Mouse (Mus musculus): ENCODE results near the gene Srm. TPM values are rescaled to one million over a fixed set of nuclear protein-coding genes. Genes with fewer than 3 reads are reported as not detected.

Gene Srm
- polyA plus RNA-seq, 1 experiment = 108 TPM

- DNase-seq (ENCODE audit: low read depth) = no peak
- no peak for TF ChIP-seq CTCF (IDR thresholded peaks at IDR 0.05; ENCODE audit: borderline replicate concordance, extremely low read depth, insufficient read depth, insufficient read length)
- no peak for TF ChIP-seq POLR2A (IDR thresholded peaks at IDR 0.05; ENCODE audit: borderline replicate concordance, extremely low read depth, insufficient read depth, insufficient read length, poor library complexity, severe bottlenecking)
These were observed 49.8 kb downstream of the Srm start for GRCm38 (mm10) chr4:148641121-148641520.

GRCm38 (mm10) chr4:148643291-148644156, 52.2 kb downstream of the Srm start, which contains the start of gene Gm572:
Gene Gm572, plus strand, starts transcription at chr4:148643317.
- TF ChIP-seq POLR2A (IDR thresholded peaks at IDR 0.05; ENCODE audit: borderline replicate concordance, extremely low read depth, insufficient read depth, insufficient read length, poor library complexity, severe bottlenecking) (no peak), CTCF (IDR thresholded peaks at IDR 0.05; ENCODE audit: borderline replicate concordance, extremely low read depth, insufficient read depth, insufficient read length) (no peak)
- DNase-seq (ENCODE audit: low read depth) = no peak

GRCm38 (mm10) chr4:148644157-148644511, 52.8 kb downstream of the Srm start:
- no peak for TF ChIP-seq POLR2A (IDR thresholded peaks at IDR 0.05; ENCODE audit: borderline replicate concordance, extremely low read depth, insufficient read depth, insufficient read length, poor library complexity, severe bottlenecking)
- peak; percentile 83 for TF ChIP-seq CTCF (IDR thresholded peaks at IDR 0.05; ENCODE audit: borderline replicate concordance, extremely low read depth, insufficient read depth, insufficient read length)
- DNase-seq (ENCODE audit: low read depth) = peak; percentile 65

Other genes starting within 250 kb of the Srm start
- gene Ubiad1, start 146.7 kb upstream of the Srm start, polyA plus RNA-seq (2012; rRNA removed) = 15.8 and 16.7 TPM in 2 replicates
- 27.0 and 41.1 TPM in 2 replicates for gene Mtor, start 142.9 kb upstream of the Srm start, polyA plus RNA-seq (2012; rRNA removed)
- gene Angptl7, start 91.0 kb upstream of the Srm start, polyA plus RNA-seq (2012; rRNA removed) = 0.05 and 0.08 TPM in 2 replicates
- 59.7 and 71.3 TPM in 2 replicates for gene Exosc10, start 33.1 kb upstream of the Srm start, polyA plus RNA-seq (2012; rRNA removed)
- 1.6 and 2.6 TPM in 2 replicates for gene Masp2, start 11.1 kb downstream of the Srm start, polyA plus RNA-seq (2012; rRNA removed)
- 438 and 625 TPM in 2 replicates for gene Tardbp, start 35.5 kb downstream of the Srm start, polyA plus RNA-seq (2012; rRNA removed)
- not detected in 2 replicates for gene Gm572, start 51.8 kb downstream of the Srm start, polyA plus RNA-seq (2012; rRNA removed)
- gene Casz1, start 212.9 kb downstream of the Srm start, polyA plus RNA-seq (2012; rRNA removed) = 2.9 and 6.9 TPM in 2 replicates